In the genomic region with DNA sequence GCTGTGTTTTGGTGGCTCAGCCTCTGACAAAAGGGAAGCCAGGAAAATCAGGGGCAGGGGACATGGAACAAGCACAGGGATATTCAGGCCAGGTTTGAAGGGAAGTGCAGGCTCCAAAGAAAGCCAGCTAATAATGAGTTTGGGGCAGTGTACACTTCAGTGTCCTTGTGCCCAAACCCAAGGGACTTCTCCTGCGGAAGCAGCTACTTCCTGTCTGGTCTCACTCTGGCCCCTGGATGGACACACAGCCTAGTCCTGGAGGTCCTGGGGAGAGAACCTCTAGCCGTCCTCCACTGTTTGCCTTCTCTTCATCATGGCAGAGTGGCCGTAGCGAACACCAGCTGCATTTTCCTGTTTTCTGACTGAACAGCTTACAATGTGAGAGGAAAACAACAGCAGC, we compare ENCODE assay signal across 18 mouse cellular contexts.
A peak's percentile ranks its signal among the peaks of the same experiment; 100 is the strongest.
DNase-seq lines count a peak whose midpoint lies in the region; ATAC-seq and TF ChIP-seq lines count a peak whose summit lies in the region.
"Had no signal": no experiment of that assay in that cellular context is flagged by ENCODE, and none has a peak within 500 bp of the region (broad histone marks: within the 10 kb centered on the region; RNA-seq: fewer than 3 reads in every experiment).

No protein-coding gene starts in this region.

- no peaks in the 10 kb centered on the region for H3K9me3 ChIP-seq in kidney, postnatal 0 days (replicated peaks; ENCODE audit: low read length)
- H3K9me3 ChIP-seq in lung, embryonic 15.5 days = no peaks in the 10 kb centered on the region
- H3K9me3 ChIP-seq: forebrain, embryonic 10.5 days; neural tube, embryonic 13.5 days had no signal

- no peaks in the 10 kb centered on the region for H3K36me3 ChIP-seq in heart, adult 2 months (ENCODE audit: control insufficient read depth, insufficient read depth, low read length)
- H3K36me3 ChIP-seq in kidney, postnatal 0 days (ENCODE audit: insufficient read depth, low read length) = no peaks in the 10 kb centered on the region
- H3K36me3 ChIP-seq in lung, embryonic 15.5 days = no peaks in the 10 kb centered on the region
- H3K36me3 ChIP-seq: forebrain, embryonic 10.5 days had no signal

- no peak for ATAC-seq in kidney, postnatal 0 days (replicated peaks; ENCODE audit: low FRiP score, low read depth)
- peak; percentile 23; the same call in 1 of the 2 replicates for ATAC-seq in lung, embryonic 15.5 days (ENCODE audit: borderline replicate concordance, extremely low read depth, low FRiP score, low TSS enrichment)
- ATAC-seq: hindbrain, postnatal 0 days had no signal

- no peaks in the 10 kb centered on the region for H3K79me2 ChIP-seq in heart, adult 2 months (replicated peaks; ENCODE audit: control insufficient read depth, insufficient read depth, low read length)

- H3K27me3 ChIP-seq in heart, adult 2 months (ENCODE audit: control insufficient read depth, insufficient read depth, low read length) = no peaks in the 10 kb centered on the region
- H3K27me3 ChIP-seq in kidney, postnatal 0 days (ENCODE audit: insufficient read depth, low read length) = no peaks in the 10 kb centered on the region
- H3K27me3 ChIP-seq in lung, embryonic 15.5 days = no peaks in the 10 kb centered on the region
- H3K27me3 ChIP-seq: neural tube, embryonic 13.5 days had no signal

- no peak overlapping the region for H3K4me3 ChIP-seq in heart, adult 2 months
- no peak overlapping the region for H3K4me3 ChIP-seq in kidney, postnatal 0 days (replicated peaks; ENCODE audit: low read depth, low read length)
- no peak overlapping the region for H3K4me3 ChIP-seq in lung, embryonic 15.5 days
- H3K4me3 ChIP-seq: forebrain, embryonic 10.5 days; neural tube, embryonic 13.5 days had no signal

- H3K27ac ChIP-seq in heart, adult 2 months = peak overlapping the region; percentile 15; the same call in 1 of the 2 replicates
- H3K27ac ChIP-seq in kidney, postnatal 0 days = peak overlapping the region; percentile 51
- 0 out of 2 replicates have a peak overlapping the region, but pooled peaks have one; percentile 18 for H3K27ac ChIP-seq in lung, embryonic 15.5 days
- H3K27ac ChIP-seq: forebrain, embryonic 10.5 days; hindbrain, postnatal 0 days; macrophage; neural tube, embryonic 13.5 days had no signal

- no peak for DNase-seq in heart, adult 2 months
- no peak for DNase-seq in heart, adult 9 months (ENCODE audit: low spot score in 2 of 2)
- peak; percentile 16 for DNase-seq in kidney, postnatal 0 days (ENCODE audit: low spot score)
- DNase-seq in kidney, adult 18-20 months = no peak
- no peak for DNase-seq in lung, postnatal 10 days
- peak; percentile 8 for DNase-seq in heart, postnatal 36 days
- DNase-seq in frontal cortex, adult 2 months (ENCODE audit: extremely low spot score in 1 of 2, low spot score in 1 of 2) = no peak
- DNase-seq: cerebellum, adult 9-10 months; gastrocnemius, postnatal 25 days; kidney, adult 9 months; right cerebral cortex, postnatal 14 days; thymus, postnatal 25 days had no signal

- WGBS in heart, adult 2 months = 29% methylated on average over 4 of the region's 4 CpGs
- WGBS in kidney, postnatal 0 days = 18% methylated on average over 4 of the region's 4 CpGs
- WGBS in lung, embryonic 15.5 days = 41% methylated on average over 4 of the region's 4 CpGs

- H3K4me1 ChIP-seq in heart, adult 2 months (ENCODE audit: control insufficient read depth, insufficient read depth, low read length) = peaks cover 10% of the 10 kb centered on the region
- peaks cover 12% of the 10 kb centered on the region; the same call in 1 of the 2 replicates for H3K4me1 ChIP-seq in kidney, postnatal 0 days (replicated peaks; ENCODE audit: insufficient read depth, low read length)
- no peaks in the 10 kb centered on the region for H3K4me1 ChIP-seq in lung, embryonic 15.5 days
- H3K4me1 ChIP-seq: forebrain, embryonic 10.5 days; neural tube, embryonic 13.5 days had no signal

- H3K4me2 ChIP-seq in kidney, postnatal 0 days (ENCODE audit: low read length) = peak overlapping the region; percentile 7; the same call in 1 of the 2 replicates
- H3K4me2 ChIP-seq in lung, embryonic 15.5 days = no peak overlapping the region
- H3K4me2 ChIP-seq: midbrain, embryonic 11.5 days; neural tube, embryonic 13.5 days had no signal

- no peak overlapping the region for H3K9ac ChIP-seq in heart, adult 2 months (ENCODE audit: low read depth, low read length)
- no peak overlapping the region for H3K9ac ChIP-seq in kidney, postnatal 0 days (ENCODE audit: low read depth, low read length)
- H3K9ac ChIP-seq in lung, embryonic 15.5 days = no peak overlapping the region
- H3K9ac ChIP-seq: neural tube, embryonic 13.5 days had no signal

- no peak for TF ChIP-seq POLR2A in heart, adult 2 months (IDR thresholded peaks at IDR 0.05; ENCODE audit: insufficient read depth, low read depth, low read length)

- TF ChIP-seq EP300 in heart, adult 2 months (IDR thresholded peaks at IDR 0.05; ENCODE audit: insufficient read depth, low read depth, low read length) = peak; percentile 53; the same call in 1 of the 2 replicates

- intact Hi-C loops in heart, adult 2 months (cut with DNase I) = no loop called here
- intact Hi-C loops in heart, postnatal 36 days (cut with DNase I) = no loop called here

- no peak for TF ChIP-seq CTCF in heart, adult 2 months (IDR thresholded peaks at IDR 0.05)
- no peak for TF ChIP-seq CTCF in kidney, postnatal 0 days (IDR thresholded peaks at IDR 0.05; ENCODE audit: low read depth)

Comparison
In these comparisons a context has a peak if more than half of its experiments do, and no peak if none do; other contexts are left out.
1. DNase-seq: peak in kidney, postnatal 0 days (single experiment) and heart, postnatal 36 days (2 of 2); none in heart, adult 2 months (0 of 2), heart, adult 9 months (0 of 2), kidney, adult 18-20 months (single experiment), lung, postnatal 10 days (single experiment) and frontal cortex, adult 2 months (0 of 2).
2. Peak in every context shown above with its lines, with median percentiles within 50 percentile points of each other: H3K27ac ChIP-seq.